Mouse (Mus musculus) lung, postnatal 4 days (tissue): ENCODE measurements around the gene Lin7a.
A peak's percentile ranks its signal among the peaks of the same experiment; 100 is the strongest.

Experiments used
- DNase-seq, 2 experiments: peaks; one replicate each; pipeline ENCODE4 v3.0.0; 2021

Lin7a gene

GRCm38 (mm10) chr10:107341151-107341550 is 69.7 kb downstream of the Lin7a start:
- no peak for DNase-seq

- no peak for DNase-seq
Measured at GRCm38 (mm10) chr10:107344200-107344599, 72.7 kb downstream of the Lin7a start.

- DNase-seq, result no peak
Measured at GRCm38 (mm10) chr10:107347842-107348241, 76.4 kb downstream of the Lin7a start.

GRCm38 (mm10) chr10:107351696-107352485 is 80.4 kb downstream of the Lin7a start:
- DNase-seq, result no peak

- no peak for DNase-seq
Measured at GRCm38 (mm10) chr10:107353483-107353882, 82.0 kb downstream of the Lin7a start.

- DNase-seq, result no peak
Measured at GRCm38 (mm10) chr10:107358443-107359040, 87.1 kb downstream of the Lin7a start.

- no peak for DNase-seq
Measured at GRCm38 (mm10) chr10:107359296-107359695, 87.8 kb downstream of the Lin7a start.

- DNase-seq, result no peak
Measured at GRCm38 (mm10) chr10:107361546-107361945, 90.1 kb downstream of the Lin7a start.

GRCm38 (mm10) chr10:107362026-107362425 is 90.5 kb downstream of the Lin7a start:
- DNase-seq, result no peak

GRCm38 (mm10) chr10:107363049-107363816 is 91.7 kb downstream of the Lin7a start:
- DNase-seq, result no peak

GRCm38 (mm10) chr10:107377218-107377617 is 105.7 kb downstream of the Lin7a start:
- DNase-seq, result no peak

GRCm38 (mm10) chr10:107381143-107381746 is 109.8 kb downstream of the Lin7a start:
- no peak for DNase-seq

- DNase-seq, result no peak
Measured at GRCm38 (mm10) chr10:107383825-107384224, 112.3 kb downstream of the Lin7a start.

- peak; percentile 23 to 36 for DNase-seq
Measured at GRCm38 (mm10) chr10:107389505-107389904, 118.0 kb downstream of the Lin7a start.

GRCm38 (mm10) chr10:107405347-107405746 is 133.9 kb downstream of the Lin7a start:
- no peak for DNase-seq

- DNase-seq, result no peak
Measured at GRCm38 (mm10) chr10:107418306-107418705, 146.8 kb downstream of the Lin7a start.

GRCm38 (mm10) chr10:107436967-107437366 is 165.5 kb downstream of the Lin7a start:
- DNase-seq, result no peak

- peak in 1 of 2 experiments; percentile 14 for DNase-seq
Measured at GRCm38 (mm10) chr10:107442781-107443180, 171.3 kb downstream of the Lin7a start.

- no peak for DNase-seq
Measured at GRCm38 (mm10) chr10:107449496-107450330, 178.2 kb downstream of the Lin7a start.

- DNase-seq, result peak; percentile 9 to 33
Measured at GRCm38 (mm10) chr10:107467819-107468218, 196.3 kb downstream of the Lin7a start.
